Mouse (Mus musculus): Measurements from ENCODE around the gene Radil. TPM values are rescaled to one million over a fixed set of nuclear protein-coding genes. Genes with fewer than 3 reads are reported as not detected.

Gene Radil
- polyA plus RNA-seq, 1 experiment, result 28.7 TPM

DNA sequence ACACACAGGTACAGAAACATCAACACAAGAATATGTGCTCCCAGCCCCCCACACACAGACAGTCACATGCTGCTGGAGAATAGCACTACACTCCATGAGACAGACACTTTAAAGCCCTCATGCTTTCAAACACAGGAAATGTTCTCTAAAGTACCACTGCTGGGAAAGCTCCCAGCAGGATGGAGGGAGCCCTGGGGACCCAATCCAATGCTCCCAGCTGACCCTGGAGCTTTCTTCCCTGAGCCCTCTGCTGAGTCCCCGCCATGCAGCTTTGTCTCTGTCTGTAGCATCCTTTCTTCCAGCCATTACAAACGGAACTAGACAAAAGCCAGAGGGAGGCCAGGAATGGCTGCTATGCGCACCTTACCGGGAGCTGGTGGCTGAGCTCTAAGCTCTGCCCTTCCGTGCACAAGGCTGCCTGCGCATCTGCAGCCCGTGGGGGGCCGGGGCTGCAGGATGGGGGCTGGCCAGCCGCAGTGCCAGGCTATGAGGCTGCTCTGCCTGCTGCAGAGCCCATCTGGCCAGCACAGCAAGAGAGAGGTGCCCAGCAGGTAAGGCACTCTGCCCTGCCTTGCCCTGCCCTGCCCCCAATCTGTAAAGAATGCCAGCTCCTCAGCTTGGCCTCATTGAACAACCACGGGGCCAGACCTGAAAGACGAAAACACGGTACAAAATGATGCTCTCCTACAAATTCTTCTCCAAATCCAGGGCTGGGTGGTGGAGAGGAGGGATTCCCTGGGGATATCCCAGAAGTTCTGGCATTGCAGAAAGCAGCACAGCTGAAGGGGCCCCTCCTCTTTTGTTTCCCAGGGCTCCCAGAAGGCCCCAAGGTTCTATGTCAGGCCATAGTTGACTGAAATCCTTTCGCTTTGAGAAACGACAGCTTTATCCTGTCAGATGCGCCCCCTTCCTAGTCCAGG, 41.5 kb downstream of the Radil start:
- Histone ChIP-seq H3K27ac (ENCODE audit: insufficient read depth, low read length) (peak overlapping the region; percentile 84), H3K27me3 (ENCODE audit: control insufficient read depth, insufficient read depth, low read length) (no peaks in the 10 kb centered on the region), H3K4me3 (replicated peaks; ENCODE audit: insufficient read depth, low read depth, low read length) (peak overlapping the region; percentile 50), H3K4me1 (ENCODE audit: control insufficient read depth, insufficient read depth, low read length) (peaks cover 39% of the 10 kb centered on the region)
- peak; percentile 48; the same call in 1 of the 2 replicates for TF ChIP-seq POLR2A (IDR thresholded peaks at IDR 0.05; ENCODE audit: borderline replicate concordance, insufficient read depth, low read length)
- no peak for TF ChIP-seq CTCF (IDR thresholded peaks at IDR 0.05; ENCODE audit: borderline replicate concordance, insufficient read depth, low read depth, low read length)
- DNase-seq, result peak; percentile 83 to 85
- 5% methylated on average over 15 of the region's 15 CpGs for WGBS

DNA sequence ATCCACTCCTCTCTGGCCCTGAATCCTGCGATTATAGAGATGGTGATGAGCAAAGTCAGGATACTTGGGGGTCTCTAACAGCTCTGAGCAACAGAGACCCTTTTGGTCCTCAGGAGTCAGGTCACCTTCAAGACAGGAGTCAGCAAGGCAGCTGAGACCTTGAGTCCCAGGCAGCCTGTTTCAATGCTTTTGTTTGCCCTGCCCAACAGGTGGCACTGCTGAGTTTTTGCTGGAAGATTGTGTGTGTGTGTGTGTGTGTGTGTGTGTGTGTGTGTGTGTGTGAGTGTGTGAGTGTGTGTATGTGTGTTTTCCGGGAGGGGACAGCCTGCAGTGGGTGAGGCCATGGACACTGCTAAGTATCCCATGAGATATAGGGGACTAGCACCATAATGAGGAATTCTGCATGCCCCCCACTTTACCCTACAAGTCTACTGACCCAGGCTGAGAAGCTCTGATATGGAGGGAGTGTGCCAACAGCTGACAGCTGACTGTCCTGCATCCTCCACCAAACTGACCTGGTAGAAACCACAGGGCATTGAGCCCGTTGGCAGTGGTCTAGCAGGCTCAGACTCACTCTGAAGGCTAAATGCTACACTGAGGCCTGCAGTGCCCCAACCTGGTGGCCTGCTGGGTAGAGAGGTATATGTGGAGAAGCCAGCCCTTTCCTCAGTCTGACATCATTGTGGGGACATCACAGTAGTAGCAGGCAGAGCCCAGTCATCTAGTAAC, 45.0 kb downstream of the Radil start:
- Histone ChIP-seq H3K4me3 (replicated peaks; ENCODE audit: insufficient read depth, low read depth, low read length) (no peak overlapping the region), H3K27me3 (ENCODE audit: control insufficient read depth, insufficient read depth, low read length) (no peaks in the 10 kb centered on the region), H3K27ac (ENCODE audit: insufficient read depth, low read length) (no peak overlapping the region), H3K4me1 (ENCODE audit: control insufficient read depth, insufficient read depth, low read length) (peaks cover 44% of the 10 kb centered on the region)
- WGBS, result 67% methylated on average over 3 of the region's 3 CpGs
- DNase-seq, result no peak
- TF ChIP-seq CTCF (IDR thresholded peaks at IDR 0.05; ENCODE audit: borderline replicate concordance, insufficient read depth, low read depth, low read length), result peak; percentile 42; the same call in 1 of the 2 replicates
- TF ChIP-seq POLR2A (IDR thresholded peaks at IDR 0.05; ENCODE audit: borderline replicate concordance, insufficient read depth, low read length), result no peak

- H3K4me1 ChIP-seq (ENCODE audit: control insufficient read depth, insufficient read depth, low read length), result peaks cover 35% of the 10 kb centered on the region
- no peak overlapping the region for H3K4me3 ChIP-seq (replicated peaks; ENCODE audit: insufficient read depth, low read depth, low read length)
- WGBS, result 67% methylated on average over 3 of the region's 3 CpGs
- no peak overlapping the region for H3K27ac ChIP-seq (ENCODE audit: insufficient read depth, low read length)
- TF ChIP-seq POLR2A (IDR thresholded peaks at IDR 0.05; ENCODE audit: borderline replicate concordance, insufficient read depth, low read length), result no peak
- TF ChIP-seq CTCF (IDR thresholded peaks at IDR 0.05; ENCODE audit: borderline replicate concordance, insufficient read depth, low read depth, low read length), result no peak
- H3K27me3 ChIP-seq (ENCODE audit: control insufficient read depth, insufficient read depth, low read length), result no peaks in the 10 kb centered on the region
- DNase-seq, result no peak
Measured at GRCm38 (mm10) chr5:142504175-142504574, 46.7 kb downstream of the Radil start.

DNA sequence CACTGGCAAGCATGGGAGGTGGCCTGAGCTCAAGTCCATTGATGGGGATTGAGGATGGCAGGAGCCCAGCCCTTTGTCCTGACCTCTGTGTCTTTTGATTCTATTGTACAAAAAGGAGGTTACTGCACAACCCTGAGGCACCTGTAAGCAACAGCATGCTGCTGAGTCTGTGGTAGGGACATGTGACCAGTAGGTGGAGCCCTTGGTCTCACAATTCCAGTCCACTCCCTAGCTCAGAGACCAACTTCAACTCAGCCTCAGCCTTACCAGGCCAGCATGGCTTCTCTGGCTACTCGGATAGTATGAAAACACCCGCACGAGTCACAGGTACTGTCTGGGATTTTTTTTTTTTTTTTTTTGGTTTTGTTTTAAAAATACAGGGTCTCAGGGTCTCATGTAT, 48.5 kb downstream of the Radil start:
- TF ChIP-seq POLR2A (IDR thresholded peaks at IDR 0.05; ENCODE audit: borderline replicate concordance, insufficient read depth, low read length), result no peak
- peak; percentile 98 for TF ChIP-seq CTCF (IDR thresholded peaks at IDR 0.05; ENCODE audit: borderline replicate concordance, insufficient read depth, low read depth, low read length)

GRCm38 (mm10) chr5:142500918-142501317, 50.0 kb downstream of the Radil start:
- Histone ChIP-seq H3K27ac (ENCODE audit: insufficient read depth, low read length) (no peak overlapping the region), H3K4me3 (replicated peaks; ENCODE audit: insufficient read depth, low read depth, low read length) (no peak overlapping the region), H3K4me1 (ENCODE audit: control insufficient read depth, insufficient read depth, low read length) (peaks cover 9% of the 10 kb centered on the region), H3K27me3 (ENCODE audit: control insufficient read depth, insufficient read depth, low read length) (no peaks in the 10 kb centered on the region)
- TF ChIP-seq POLR2A (IDR thresholded peaks at IDR 0.05; ENCODE audit: borderline replicate concordance, insufficient read depth, low read length) (no peak), CTCF (IDR thresholded peaks at IDR 0.05; ENCODE audit: borderline replicate concordance, insufficient read depth, low read depth, low read length) (no peak)
- WGBS, result 87% methylated on average over 10 of the region's 10 CpGs
- DNase-seq, result no peak

More for the DNA sequence above, 48.5 kb downstream of the Radil start:
- WGBS, result 1% methylated on average over 3 of the region's 3 CpGs
- DNase-seq, result peak; percentile 89 to 90
- H3K27ac ChIP-seq (ENCODE audit: insufficient read depth, low read length), result no peak overlapping the region
- peaks cover 24% of the 10 kb centered on the region for H3K4me1 ChIP-seq (ENCODE audit: control insufficient read depth, insufficient read depth, low read length)
- H3K4me3 ChIP-seq (replicated peaks; ENCODE audit: insufficient read depth, low read depth, low read length), result no peak overlapping the region
- no peaks in the 10 kb centered on the region for H3K27me3 ChIP-seq (ENCODE audit: control insufficient read depth, insufficient read depth, low read length)

DNA sequence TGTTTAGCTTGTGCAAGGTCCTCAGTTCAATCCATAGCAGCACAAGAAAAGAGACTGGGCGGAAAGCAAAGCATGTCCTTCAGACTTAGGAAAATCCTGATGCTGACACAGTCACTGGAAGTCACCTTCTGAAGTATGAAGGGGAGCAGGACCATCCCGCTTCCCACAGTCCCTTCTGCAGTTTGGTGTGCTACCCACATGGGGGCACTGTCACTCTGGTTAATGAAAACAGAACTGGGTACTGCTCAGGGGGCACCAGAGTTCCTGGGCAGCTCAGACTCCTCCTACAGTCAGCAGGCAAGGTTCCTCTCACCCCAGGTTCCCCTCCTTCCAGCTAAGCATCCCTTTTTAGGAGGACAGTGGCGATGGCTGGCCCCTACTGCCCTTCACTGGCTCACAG, 51.9 kb downstream of the Radil start:
- peak; percentile 81 for TF ChIP-seq CTCF (IDR thresholded peaks at IDR 0.05; ENCODE audit: borderline replicate concordance, insufficient read depth, low read depth, low read length)
- no peak for TF ChIP-seq POLR2A (IDR thresholded peaks at IDR 0.05; ENCODE audit: borderline replicate concordance, insufficient read depth, low read length)
- H3K27me3 ChIP-seq (ENCODE audit: control insufficient read depth, insufficient read depth, low read length), result no peaks in the 10 kb centered on the region
- DNase-seq, result peak; percentile 47 to 55
- no peak overlapping the region for H3K4me3 ChIP-seq (replicated peaks; ENCODE audit: insufficient read depth, low read depth, low read length)
- 56% methylated on average over 3 of the region's 3 CpGs for WGBS
- H3K27ac ChIP-seq (ENCODE audit: insufficient read depth, low read length), result no peak overlapping the region
- peaks cover 19% of the 10 kb centered on the region for H3K4me1 ChIP-seq (ENCODE audit: control insufficient read depth, insufficient read depth, low read length)

DNA sequence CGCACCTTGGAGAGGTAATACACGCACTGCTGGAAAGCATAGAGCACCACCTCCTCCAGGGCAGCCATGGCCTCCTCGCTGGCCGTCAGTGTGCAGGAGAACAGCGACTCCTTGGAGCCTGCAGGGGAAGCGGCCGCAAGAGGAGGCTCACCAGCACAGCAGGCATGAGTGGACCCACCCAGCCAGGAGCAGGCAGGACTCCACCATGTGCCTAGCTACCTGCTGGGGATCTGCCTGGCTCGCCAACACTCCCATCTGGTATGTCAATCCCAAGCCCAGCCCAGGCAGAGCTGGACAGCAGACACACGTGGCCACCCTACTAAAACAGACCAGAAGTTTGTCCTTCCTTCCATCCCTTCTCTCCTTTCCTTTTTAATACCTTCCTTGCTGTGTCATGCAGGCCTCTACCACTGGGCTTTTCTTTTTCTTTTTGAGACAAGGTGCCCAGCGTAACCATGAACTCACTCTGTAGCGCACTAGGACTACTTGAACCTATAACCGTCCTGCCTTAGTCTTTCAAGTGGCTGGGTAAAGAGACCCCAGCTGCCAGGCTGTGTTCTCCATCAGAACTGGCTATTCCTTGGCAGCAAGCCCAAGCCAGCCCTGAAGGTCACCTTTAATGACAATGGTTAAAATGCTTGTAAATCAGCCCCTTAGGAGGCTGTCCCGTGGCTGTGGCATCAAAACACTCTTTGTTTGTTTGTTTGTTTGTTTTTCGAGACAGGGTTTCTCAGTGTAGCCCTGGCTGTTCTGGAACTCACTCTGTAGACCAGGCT, 55.4 kb downstream of the Radil start:
- TF ChIP-seq CTCF (IDR thresholded peaks at IDR 0.05; ENCODE audit: borderline replicate concordance, insufficient read depth, low read depth, low read length) (0 out of 2 replicates have a peak, but pooled peaks have one; percentile 22), POLR2A (IDR thresholded peaks at IDR 0.05; ENCODE audit: borderline replicate concordance, insufficient read depth, low read length) (no peak)
- Histone ChIP-seq H3K27me3 (ENCODE audit: control insufficient read depth, insufficient read depth, low read length) (no peaks in the 10 kb centered on the region), H3K4me3 (replicated peaks; ENCODE audit: insufficient read depth, low read depth, low read length) (no peak overlapping the region), H3K4me1 (ENCODE audit: control insufficient read depth, insufficient read depth, low read length) (peaks cover 15% of the 10 kb centered on the region), H3K27ac (ENCODE audit: insufficient read depth, low read length) (peak overlapping the region; percentile 23)
- 31% methylated on average over 14 of the region's 14 CpGs for WGBS
- DNase-seq, result peak; percentile 74 to 81
